In genomic region chr9:45788405-45788804, GRCm38 (mm10) we compare ENCODE assay signal across 15 mouse cellular contexts. TPM values are rescaled to one million over a fixed set of nuclear protein-coding genes. Genes with fewer than 3 reads are reported as not detected.
DNase-seq lines count a peak whose midpoint lies in the region; ATAC-seq and TF ChIP-seq lines count a peak whose summit lies in the region.
"Had no signal": no experiment of that assay in that cellular context is flagged by ENCODE, and none has a peak within 500 bp of the region (broad histone marks: within the 10 kb centered on the region; RNA-seq: fewer than 3 reads in every experiment).

No protein-coding gene starts in this region.

- H3K4me3 ChIP-seq in forebrain, embryonic 13.5 days, result no peak overlapping the region
- no peak overlapping the region for H3K4me3 ChIP-seq in forebrain, embryonic 14.5 days (ENCODE audit: low read depth, low read length)
- no peak overlapping the region for H3K4me3 ChIP-seq in midbrain, embryonic 10.5 days
- no peak overlapping the region for H3K4me3 ChIP-seq in midbrain, embryonic 13.5 days (replicated peaks)
- no peak overlapping the region for H3K4me3 ChIP-seq in liver, embryonic 11.5 days (ENCODE audit: low read depth, low read length)
- no peak overlapping the region for H3K4me3 ChIP-seq in stomach, embryonic 15.5 days (replicated peaks)
- no peak overlapping the region for H3K4me3 ChIP-seq in layer of hippocampus, adult 2 months
- H3K4me3 ChIP-seq: limb, embryonic 10.5 days had no signal

- no peak for DNase-seq in forebrain, embryonic 14.5 days (ENCODE audit: low spot score)
- no peak for DNase-seq in midbrain, embryonic 10.5 days (ENCODE audit: low spot score)
- no peak for DNase-seq in liver, embryonic 11.5 days (ENCODE audit: low spot score)
- no peak for DNase-seq in layer of hippocampus, adult 2 months (ENCODE audit: low spot score in 2 of 2)
- no peak for DNase-seq in frontal cortex, postnatal 36 days (ENCODE audit: low spot score in 2 of 2)
- DNase-seq: adrenal gland, adult 8-10 months; cerebellum, adult 9-11 months; kidney, postnatal 10 days; thymus, postnatal 4 days had no signal

- no peaks in the 10 kb centered on the region for H3K9me3 ChIP-seq in forebrain, embryonic 13.5 days (replicated peaks)
- H3K9me3 ChIP-seq in forebrain, embryonic 14.5 days (replicated peaks; ENCODE audit: control insufficient read depth, low read length), result no peaks in the 10 kb centered on the region
- no peaks in the 10 kb centered on the region for H3K9me3 ChIP-seq in midbrain, embryonic 10.5 days (replicated peaks)
- no peaks in the 10 kb centered on the region for H3K9me3 ChIP-seq in midbrain, embryonic 13.5 days
- H3K9me3 ChIP-seq in liver, embryonic 11.5 days (ENCODE audit: control insufficient read depth, low read length), result no peaks in the 10 kb centered on the region
- no peaks in the 10 kb centered on the region for H3K9me3 ChIP-seq in stomach, embryonic 15.5 days
- H3K9me3 ChIP-seq: limb, embryonic 10.5 days had no signal

- peaks cover 10% of the 10 kb centered on the region; the same call in 1 of the 2 replicates for H3K4me1 ChIP-seq in forebrain, embryonic 13.5 days
- no peaks in the 10 kb centered on the region for H3K4me1 ChIP-seq in forebrain, embryonic 14.5 days (ENCODE audit: control insufficient read depth, insufficient read depth, low read length)
- peaks cover 48% of the 10 kb centered on the region for H3K4me1 ChIP-seq in midbrain, embryonic 10.5 days
- H3K4me1 ChIP-seq in midbrain, embryonic 13.5 days (replicated peaks), result peaks cover 23% of the 10 kb centered on the region
- H3K4me1 ChIP-seq in liver, embryonic 11.5 days (replicated peaks; ENCODE audit: control insufficient read depth, insufficient read depth, low read length), result peaks cover 4% of the 10 kb centered on the region
- peaks cover 5% of the 10 kb centered on the region; the same call in 1 of the 2 replicates for H3K4me1 ChIP-seq in stomach, embryonic 15.5 days
- H3K4me1 ChIP-seq: limb, embryonic 10.5 days had no signal

- no peak for TF ChIP-seq CTCF in layer of hippocampus, adult 2 months (conservative IDR thresholded peaks at IDR 0.05)

- no peak for ATAC-seq in forebrain, embryonic 13.5 days
- no peak for ATAC-seq in forebrain, embryonic 14.5 days
- no peak for ATAC-seq in midbrain, embryonic 13.5 days
- peak; percentile 49 for ATAC-seq in liver, embryonic 11.5 days (replicated peaks; ENCODE audit: low FRiP score)
- ATAC-seq in stomach, embryonic 15.5 days (ENCODE audit: insufficient read depth, low FRiP score, low read depth), result peak; percentile 28; the same call in 1 of the 2 replicates
- ATAC-seq: midbrain, embryonic 16.5 days had no signal

- peak overlapping the region; percentile 25; the same call in 1 of the 2 replicates for H3K27ac ChIP-seq in forebrain, embryonic 13.5 days
- no peak overlapping the region for H3K27ac ChIP-seq in forebrain, embryonic 14.5 days (ENCODE audit: low read depth, low read length)
- peak overlapping the region; percentile 82 for H3K27ac ChIP-seq in midbrain, embryonic 10.5 days (replicated peaks)
- no peak overlapping the region for H3K27ac ChIP-seq in midbrain, embryonic 13.5 days
- no peak overlapping the region for H3K27ac ChIP-seq in liver, embryonic 11.5 days (ENCODE audit: low read depth, low read length)
- no peak overlapping the region for H3K27ac ChIP-seq in stomach, embryonic 15.5 days
- H3K27ac ChIP-seq in layer of hippocampus, adult 2 months, result no peak overlapping the region
- H3K27ac ChIP-seq: limb, embryonic 10.5 days had no signal

- WGBS in forebrain, embryonic 13.5 days, result 55% methylated on average over 5 of the region's 5 CpGs
- WGBS in forebrain, embryonic 14.5 days, result 55% methylated on average over 5 of the region's 5 CpGs
- 58% methylated on average over 5 of the region's 5 CpGs for WGBS in midbrain, embryonic 10.5 days
- 57% methylated on average over 4 of the region's 5 CpGs for WGBS in midbrain, embryonic 13.5 days
- 46% methylated on average over 5 of the region's 5 CpGs for WGBS in liver, embryonic 11.5 days
- 47% methylated on average over 5 of the region's 5 CpGs for WGBS in stomach, embryonic 15.5 days

- no peaks in the 10 kb centered on the region for H3K27me3 ChIP-seq in forebrain, embryonic 13.5 days
- H3K27me3 ChIP-seq in forebrain, embryonic 14.5 days (replicated peaks; ENCODE audit: control insufficient read depth, insufficient read depth, low read length), result no peaks in the 10 kb centered on the region
- H3K27me3 ChIP-seq in midbrain, embryonic 10.5 days (ENCODE audit: low read depth, poor library complexity, severe bottlenecking), result no peaks in the 10 kb centered on the region
- H3K27me3 ChIP-seq in midbrain, embryonic 13.5 days, result no peaks in the 10 kb centered on the region
- H3K27me3 ChIP-seq in liver, embryonic 11.5 days (replicated peaks; ENCODE audit: control insufficient read depth, insufficient read depth, low read length), result no peaks in the 10 kb centered on the region
- no peaks in the 10 kb centered on the region for H3K27me3 ChIP-seq in stomach, embryonic 15.5 days (replicated peaks)

- no peak overlapping the region for H3K9ac ChIP-seq in forebrain, embryonic 13.5 days
- H3K9ac ChIP-seq in forebrain, embryonic 14.5 days (ENCODE audit: low read length), result no peak overlapping the region
- H3K9ac ChIP-seq in midbrain, embryonic 13.5 days (replicated peaks), result no peak overlapping the region
- no peak overlapping the region for H3K9ac ChIP-seq in liver, embryonic 11.5 days (ENCODE audit: low read depth, low read length)
- H3K9ac ChIP-seq in stomach, embryonic 15.5 days, result no peak overlapping the region

- peaks cover 24% of the 10 kb centered on the region for H3K36me3 ChIP-seq in forebrain, embryonic 13.5 days (ENCODE audit: poor library complexity, severe bottlenecking)
- H3K36me3 ChIP-seq in forebrain, embryonic 14.5 days (ENCODE audit: control insufficient read depth, insufficient read depth, low read length), result peaks cover 10% of the 10 kb centered on the region; the same call in 1 of the 2 replicates
- H3K36me3 ChIP-seq in midbrain, embryonic 10.5 days, result peaks cover 58% of the 10 kb centered on the region
- H3K36me3 ChIP-seq in midbrain, embryonic 13.5 days, result peaks cover 32% of the 10 kb centered on the region
- no peaks in the 10 kb centered on the region; the same call in 1 of the 2 replicates for H3K36me3 ChIP-seq in liver, embryonic 11.5 days (ENCODE audit: control insufficient read depth, insufficient read depth, low read length)
- H3K36me3 ChIP-seq in stomach, embryonic 15.5 days, result 0 out of 2 replicates have a peak, but pooled peaks cover 4% of the 10 kb centered on the region

- no peak overlapping the region for H3K4me2 ChIP-seq in forebrain, embryonic 13.5 days
- no peak overlapping the region for H3K4me2 ChIP-seq in forebrain, embryonic 14.5 days (ENCODE audit: low read length)
- no peak overlapping the region for H3K4me2 ChIP-seq in midbrain, embryonic 13.5 days (replicated peaks)
- H3K4me2 ChIP-seq in liver, embryonic 11.5 days, result no peak overlapping the region
- no peak overlapping the region for H3K4me2 ChIP-seq in stomach, embryonic 15.5 days
- H3K4me2 ChIP-seq: heart, embryonic 11.5 days had no signal

RNA-seq across cellular contexts. Expression of gene Cep164, which starts 40.1 kb away (rescaled TPM):
- 16.1 and 19.1 TPM in 2 replicates for polyA plus RNA-seq in forebrain, embryonic 13.5 days (2015; fragmentation: Nextera tagmentation; extraction: Ambion mirVana)
- 7.7 and 8.9 TPM in 2 replicates for polyA plus RNA-seq in forebrain, embryonic 14.5 days (2014; fragmentation: Nextera tagmentation; extraction: Ambion mirVana)
- polyA plus RNA-seq in midbrain, embryonic 10.5 days (2016; fragmentation: Nextera tagmentation; extraction: Ambion mirVana), result 17.0 and 17.4 TPM in 2 replicates
- 14.9 and 15.5 TPM in 2 replicates for polyA plus RNA-seq in midbrain, embryonic 13.5 days (2015; fragmentation: Nextera tagmentation; extraction: Ambion mirVana)
- polyA plus RNA-seq in liver, embryonic 11.5 days (2014; fragmentation: Nextera tagmentation; extraction: Ambion mirVana), result 10.3 and 12.9 TPM in 2 replicates
- polyA plus RNA-seq in stomach, embryonic 15.5 days (2015; fragmentation: Nextera tagmentation; extraction: Ambion mirVana), result 24.7 and 25.6 TPM in 2 replicates
- total RNA-seq in layer of hippocampus, adult 2 months (2021), result 10 to 100 TPM; 13.6 TPM

RNA-seq across cellular contexts. Expression of gene Bace1, which starts 50.0 kb away (rescaled TPM):
- polyA plus RNA-seq in forebrain, embryonic 13.5 days (2015; fragmentation: Nextera tagmentation; extraction: Ambion mirVana), result 33.5 and 35.6 TPM in 2 replicates
- polyA plus RNA-seq in forebrain, embryonic 14.5 days (2014; fragmentation: Nextera tagmentation; extraction: Ambion mirVana), result 26.7 and 35.9 TPM in 2 replicates
- polyA plus RNA-seq in midbrain, embryonic 10.5 days (2016; fragmentation: Nextera tagmentation; extraction: Ambion mirVana), result 20.7 and 29.0 TPM in 2 replicates
- polyA plus RNA-seq in midbrain, embryonic 13.5 days (2015; fragmentation: Nextera tagmentation; extraction: Ambion mirVana), result 47.0 and 50.6 TPM in 2 replicates
- polyA plus RNA-seq in liver, embryonic 11.5 days (2014; fragmentation: Nextera tagmentation; extraction: Ambion mirVana), result 12.9 and 14.6 TPM in 2 replicates
- polyA plus RNA-seq in stomach, embryonic 15.5 days (2015; fragmentation: Nextera tagmentation; extraction: Ambion mirVana), result 28.3 and 28.5 TPM in 2 replicates
- total RNA-seq in layer of hippocampus, adult 2 months (2021), result 10 to 100 TPM; 76.6 to 80.3 TPM

Comparison
In these comparisons a context has a peak if more than half of its experiments do, and no peak if none do; other contexts are left out.
1. H3K27ac ChIP-seq: peak in forebrain, embryonic 13.5 days (single experiment) and midbrain, embryonic 10.5 days (single experiment); none in forebrain, embryonic 14.5 days (single experiment), midbrain, embryonic 13.5 days (single experiment), liver, embryonic 11.5 days (single experiment), stomach, embryonic 15.5 days (single experiment) and layer of hippocampus, adult 2 months (single experiment).
2. ATAC-seq: peak in liver, embryonic 11.5 days (single experiment) and stomach, embryonic 15.5 days (single experiment); none in forebrain, embryonic 13.5 days (single experiment), forebrain, embryonic 14.5 days (single experiment) and midbrain, embryonic 13.5 days (single experiment).